Mouse (Mus musculus) cerebellum, adult 9-11 months (tissue): ENCODE data around the gene Cmtm5.

Source experiments
- DNase-seq: peaks from one replicate; pipeline ENCODE4 v3.0.0; 2022

The Cmtm5 gene

GRCm38 (mm10) chr14:54935904-54936830, at the start of gene Cmtm5:
Gene Cmtm5 (plus strand): TSS chr14:54936261.
- peak; percentile 71 for DNase-seq

DNA sequence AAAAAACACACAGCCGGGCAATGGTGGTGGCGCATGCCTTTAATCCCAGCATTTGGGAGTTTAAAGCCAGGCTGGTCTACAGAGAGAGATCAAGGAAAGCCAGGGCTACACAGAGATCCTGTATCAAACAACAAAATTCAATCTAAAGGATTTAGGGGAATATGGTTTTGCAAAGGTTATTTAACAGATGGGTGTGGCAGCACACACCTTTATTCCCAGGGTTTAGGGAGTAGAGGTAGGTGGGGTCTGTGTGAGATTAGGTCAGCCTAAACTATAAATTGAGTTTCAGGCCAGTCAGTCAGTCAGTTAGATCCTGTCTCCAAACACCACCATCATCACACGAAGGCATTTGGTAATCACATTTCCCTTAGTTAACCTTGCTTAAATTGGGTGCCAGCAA, 43.9 kb upstream of the Cmtm5 start, which contains the start of gene Pabpn1:
Gene Pabpn1 (plus strand): TSS at position 301 of the 400 bp plus-strand sequence.
- DNase-seq = no peak

DNA sequence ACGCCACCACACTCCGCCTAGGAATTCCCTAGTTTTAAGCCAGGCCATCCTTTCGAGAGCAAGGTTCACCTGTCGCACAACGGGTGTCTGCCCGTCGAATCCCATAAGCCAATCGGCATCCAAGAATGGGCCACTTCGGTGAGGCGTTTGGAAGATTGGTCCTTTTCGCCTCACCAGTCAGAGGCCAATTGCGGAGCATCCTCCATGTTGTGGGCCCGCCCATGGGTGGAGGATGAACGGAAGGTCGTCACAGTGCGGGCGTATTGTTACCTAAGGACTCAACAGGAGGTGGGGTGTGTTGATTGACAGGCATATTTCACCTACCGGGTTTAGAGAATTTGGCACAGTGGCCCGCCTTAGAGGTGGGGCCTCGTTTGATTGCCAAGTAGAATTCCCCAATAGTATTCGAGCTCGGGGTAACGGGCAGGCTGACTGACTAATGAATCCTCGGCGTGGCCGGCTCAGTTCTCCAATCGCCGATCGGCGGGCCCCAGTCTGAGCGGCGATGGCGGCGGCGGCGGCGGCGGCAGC, 42.3 kb upstream of the Cmtm5 start:
- peak; percentile 100 for DNase-seq

DNA sequence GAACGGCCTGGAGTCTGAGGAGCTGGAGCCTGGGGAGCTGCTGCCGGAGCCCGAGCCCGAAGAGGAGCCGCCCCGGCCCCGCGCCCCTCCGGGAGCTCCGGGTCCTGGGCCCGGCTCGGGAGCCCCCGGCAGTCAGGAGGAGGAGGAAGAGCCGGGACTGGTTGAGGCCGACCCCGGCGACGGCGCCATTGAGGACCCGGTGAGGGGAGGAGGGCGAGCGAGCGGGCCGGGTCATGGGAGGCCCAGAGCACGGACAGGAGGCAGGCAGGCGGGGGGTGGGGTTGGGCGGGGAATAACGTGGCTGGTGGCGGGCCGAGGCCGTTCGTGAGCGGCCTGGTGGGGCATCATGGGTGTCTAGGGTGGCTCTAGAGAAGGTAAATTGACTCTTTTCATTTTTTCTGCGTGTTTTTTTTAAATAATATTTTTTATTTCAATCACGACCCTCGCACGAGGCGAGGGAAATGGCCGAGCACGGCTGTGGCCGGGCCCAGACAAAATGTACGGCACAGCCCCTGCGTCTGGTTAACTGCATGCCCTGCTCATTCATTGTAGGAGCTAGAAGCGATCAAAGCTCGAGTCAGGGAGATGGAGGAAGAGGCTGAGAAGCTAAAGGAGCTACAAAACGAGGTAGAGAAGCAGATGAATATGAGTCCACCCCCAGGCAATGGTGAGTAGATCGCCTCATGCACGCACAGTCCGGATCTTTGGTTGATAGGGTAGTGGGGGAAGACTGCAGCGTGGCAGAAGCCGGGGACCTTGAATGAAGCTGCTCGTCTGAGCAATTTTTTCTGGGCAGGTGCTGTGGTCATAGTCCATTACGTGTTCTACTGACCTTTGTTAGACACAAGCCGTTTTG, 41.5 kb upstream of the Cmtm5 start:
- no peak for DNase-seq

DNA sequence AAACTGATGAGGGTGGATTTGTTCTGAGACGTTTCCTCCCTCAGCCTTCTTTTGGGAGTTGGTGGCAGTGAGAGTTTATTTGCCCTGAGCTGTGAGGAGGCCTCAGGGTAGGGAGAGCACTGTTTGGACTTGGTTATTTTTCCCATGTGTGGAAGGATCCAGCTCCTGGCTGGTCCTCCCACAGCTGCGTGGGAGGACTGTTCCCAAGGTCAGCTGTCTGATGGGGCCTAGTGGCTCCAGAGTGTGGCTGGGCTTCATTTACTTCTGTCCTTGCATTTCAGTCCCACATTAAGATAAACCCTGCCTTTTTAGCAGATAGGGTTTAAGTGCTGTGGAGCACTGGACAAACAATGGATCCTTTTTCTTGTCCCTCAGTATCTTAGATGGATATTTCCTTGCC, 38.6 kb upstream of the Cmtm5 start:
- DNase-seq = no peak

DNA sequence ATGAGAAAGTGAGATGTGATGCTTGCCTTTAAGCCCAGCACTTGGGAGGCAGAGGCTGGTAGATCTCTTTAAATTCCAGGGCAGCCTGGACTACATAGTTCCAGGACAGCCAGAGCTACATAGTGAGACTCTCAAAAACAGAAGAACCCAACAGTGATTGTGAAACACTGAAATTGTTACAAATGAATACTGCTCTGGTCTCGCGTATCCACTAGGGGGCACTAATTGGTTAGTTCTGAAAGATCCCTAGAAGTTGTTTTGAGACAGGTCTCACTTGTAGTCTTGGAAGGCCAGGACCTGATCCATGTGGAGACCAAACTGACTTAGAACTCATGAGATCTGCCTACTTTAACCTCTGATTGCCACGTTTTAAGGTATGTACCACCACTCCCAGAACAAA, 35.7 kb upstream of the Cmtm5 start:
- DNase-seq = peak; percentile 67

DNA sequence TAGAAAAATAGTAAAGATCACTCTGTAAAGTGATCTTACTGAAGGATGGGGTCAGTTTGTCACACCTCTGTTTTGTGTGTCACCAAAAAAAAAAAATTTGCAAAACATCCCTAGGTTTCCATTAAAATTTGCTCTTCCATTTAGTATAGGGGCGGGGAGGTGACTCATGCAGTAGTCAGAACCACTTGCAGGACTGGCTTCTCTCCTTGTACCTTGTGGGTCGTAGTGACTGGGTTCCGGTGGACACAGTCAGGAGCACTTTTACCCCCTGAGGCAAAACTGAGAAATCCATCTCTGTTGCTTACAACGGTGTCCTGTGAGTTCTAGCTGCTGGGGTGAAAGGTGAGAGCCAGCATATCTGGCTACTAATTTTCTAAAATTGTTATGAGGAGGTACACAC, 32.4 kb upstream of the Cmtm5 start:
- DNase-seq = no peak

DNA sequence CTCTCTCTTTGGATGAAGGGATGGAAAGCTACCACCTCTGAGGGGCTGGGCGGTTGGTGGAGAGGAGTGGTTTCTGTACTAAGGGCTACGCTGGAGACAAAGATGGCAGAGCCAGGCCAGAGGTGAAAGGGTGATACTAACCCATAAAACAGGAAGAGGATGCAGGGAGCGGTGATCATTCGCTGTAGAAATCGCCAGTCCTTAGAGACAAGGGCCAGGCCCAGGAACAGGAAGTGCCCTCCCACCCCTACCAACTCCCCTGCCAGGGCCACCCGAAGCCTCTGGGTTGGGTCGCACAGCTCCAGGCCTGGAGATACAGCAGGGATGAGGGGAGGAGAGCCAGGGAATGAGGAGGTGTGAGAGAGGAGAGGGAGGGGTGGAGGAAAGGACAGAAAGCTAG, 27.4 kb upstream of the Cmtm5 start:
- DNase-seq = no peak

GRCm38 (mm10) chr14:54912109-54912850, 23.8 kb upstream of the Cmtm5 start:
- DNase-seq = peak; percentile 61

GRCm38 (mm10) chr14:54912886-54913285, 23.2 kb upstream of the Cmtm5 start, which contains the start of gene Slc22a17:
Gene Slc22a17 (minus strand): TSS chr14:54913132.
- peak; percentile 86 for DNase-seq

GRCm38 (mm10) chr14:54913343-54913742, 22.7 kb upstream of the Cmtm5 start:
- peak; percentile 48 for DNase-seq

- DNase-seq = no peak
Observed at GRCm38 (mm10) chr14:54920076-54920685, 15.9 kb upstream of the Cmtm5 start.

- no peak for DNase-seq
Observed at GRCm38 (mm10) chr14:54924641-54925348, 11.3 kb upstream of the Cmtm5 start.

DNA sequence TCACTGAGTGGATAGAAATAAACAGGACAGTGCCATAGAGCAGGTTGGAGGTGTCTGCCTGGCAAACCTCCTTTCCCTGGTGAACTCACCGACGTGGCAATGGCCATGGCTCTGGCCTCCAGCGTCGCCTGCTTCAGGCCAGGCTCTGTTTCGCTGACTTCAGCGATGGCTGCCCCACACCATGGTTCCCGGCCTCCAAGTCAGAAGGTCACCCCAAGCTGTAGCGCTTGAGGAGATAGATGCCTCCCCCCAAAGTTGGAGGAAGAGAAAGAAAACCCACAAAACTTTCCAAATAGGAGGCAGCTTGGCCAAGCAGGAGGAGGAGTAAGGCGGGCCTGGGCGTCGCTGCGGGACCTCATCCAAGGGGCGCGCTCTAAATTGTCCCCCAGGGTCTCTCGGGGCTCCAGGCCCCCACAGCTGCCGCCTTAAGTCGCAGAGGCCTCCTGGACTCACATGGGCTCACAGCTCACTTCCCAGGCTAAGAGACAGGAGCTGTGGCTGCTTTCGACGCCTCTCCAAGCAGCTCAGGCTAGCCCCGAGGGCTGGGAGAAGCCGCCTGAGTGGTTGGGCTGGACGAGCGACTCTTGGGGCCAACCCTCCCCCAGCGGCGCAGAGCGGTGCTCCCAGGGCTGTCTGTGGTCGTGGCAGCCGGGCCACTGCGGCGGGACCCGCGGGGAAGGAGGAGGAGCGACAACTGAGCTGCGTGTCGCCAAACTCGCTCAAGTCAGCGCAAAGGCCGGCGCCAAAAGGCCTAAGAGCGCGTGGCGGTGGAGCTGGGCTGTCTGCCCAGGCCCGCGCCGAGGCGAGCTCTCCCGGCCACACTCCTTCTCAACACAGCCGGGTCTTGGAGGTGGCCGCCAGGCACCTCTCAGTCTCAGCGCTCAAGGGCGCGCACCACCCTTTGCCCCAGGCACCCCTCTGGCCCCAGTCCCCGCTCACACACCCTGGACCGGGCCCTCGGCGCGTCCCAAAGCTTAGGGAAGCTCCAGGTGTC, 10.4 kb upstream of the Cmtm5 start, which contains the start of gene Efs:
Gene Efs (minus strand): TSS at position 778 of the 994 bp plus-strand sequence.
- DNase-seq = peak; percentile 56

DNA sequence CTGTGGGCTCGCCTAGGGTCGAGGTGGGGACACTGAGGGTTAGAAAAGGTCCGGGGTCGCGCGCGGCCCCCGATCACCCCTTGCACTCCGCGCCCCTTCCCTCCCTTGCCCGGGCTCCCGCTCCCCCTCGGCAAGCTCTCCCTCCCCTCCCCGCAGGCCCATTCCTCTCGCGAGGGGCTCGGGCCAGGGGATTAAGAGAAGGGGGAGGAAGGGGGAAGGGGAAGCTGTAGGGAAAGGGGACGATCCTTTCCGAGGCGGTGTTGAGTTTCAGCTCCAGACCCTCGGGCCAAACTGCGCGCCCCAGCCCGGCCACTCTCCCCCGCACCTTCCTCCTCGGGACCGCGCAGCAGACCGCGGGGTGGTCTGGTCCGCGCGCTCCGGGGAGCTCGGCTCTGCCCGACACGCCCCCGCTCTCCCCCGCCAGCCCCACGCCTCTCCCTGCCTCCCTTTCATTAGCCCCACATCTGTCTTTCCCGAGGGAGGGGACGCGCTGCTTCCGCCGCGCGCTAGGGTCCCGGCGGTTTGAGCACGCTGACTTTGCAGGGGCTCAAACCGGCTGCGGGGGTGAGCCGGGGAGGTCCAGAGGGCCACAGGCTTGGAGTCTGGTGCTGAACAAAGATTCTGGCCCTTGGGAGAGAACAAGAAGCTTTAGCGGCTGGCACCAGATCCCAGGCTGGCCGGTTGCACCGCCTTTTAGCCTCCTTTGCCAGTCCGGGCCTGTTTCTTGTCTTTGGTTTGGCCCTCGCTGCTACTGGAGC, 9.5 kb upstream of the Cmtm5 start:
- DNase-seq = no peak

- no peak for DNase-seq
Observed at GRCm38 (mm10) chr14:54927296-54927695, 8.8 kb upstream of the Cmtm5 start.

GRCm38 (mm10) chr14:54929801-54930200, 6.3 kb upstream of the Cmtm5 start:
- no peak for DNase-seq

- DNase-seq = no peak
Observed at GRCm38 (mm10) chr14:54930431-54930830, 5.6 kb upstream of the Cmtm5 start.

DNA sequence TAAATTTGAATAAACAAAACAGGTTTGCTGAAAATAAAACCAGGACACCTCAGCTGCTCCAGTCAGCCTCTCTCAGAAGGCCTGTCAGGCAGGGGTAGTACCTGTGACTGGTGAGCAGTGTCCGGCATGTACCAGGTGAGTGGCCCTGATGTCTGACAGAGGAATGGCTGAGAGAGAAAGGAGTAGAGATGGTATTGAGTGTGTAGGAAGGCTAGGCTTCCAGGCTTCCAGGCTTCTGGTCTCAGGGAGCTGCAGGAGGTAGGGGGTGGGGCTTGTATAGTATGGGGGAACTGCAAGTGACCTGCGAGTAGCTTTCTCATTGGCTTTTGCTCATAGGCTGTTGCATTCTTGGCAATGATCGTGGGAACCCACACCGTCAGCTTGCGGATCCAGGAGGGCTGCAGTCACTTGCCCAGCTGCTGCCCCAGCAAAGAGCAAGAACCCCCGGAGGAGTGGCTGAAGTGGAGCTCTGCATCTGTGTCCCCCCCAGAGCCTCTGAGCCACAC, 3.4 kb upstream of the Cmtm5 start, which contains the start of gene Il25:
Gene Il25 (plus strand): TSS at position 51 of the 506 bp plus-strand sequence.
- no peak for DNase-seq
